Mouse (Mus musculus) ES-Bruce4 (cell line): ENCODE measurements around the gene Mchr1.

Source experiments
- CTCF ChIP-seq: IDR thresholded peaks from one replicate; pipeline ENCODE4 v1.8.1; 2011; ENCODE audit warnings: low read depth, low read length
- EP300 ChIP-seq: IDR thresholded peaks from 2 replicates; pipeline ENCODE4 v1.6.1; 2011; ENCODE audit warnings: low read depth, low read length; ENCODE audit not compliant: insufficient read depth
- POLR2A ChIP-seq: IDR thresholded peaks from one replicate; pipeline ENCODE4 v1.8.1; 2011; ENCODE audit warnings: low read length; ENCODE audit not compliant: insufficient read depth

DNA sequence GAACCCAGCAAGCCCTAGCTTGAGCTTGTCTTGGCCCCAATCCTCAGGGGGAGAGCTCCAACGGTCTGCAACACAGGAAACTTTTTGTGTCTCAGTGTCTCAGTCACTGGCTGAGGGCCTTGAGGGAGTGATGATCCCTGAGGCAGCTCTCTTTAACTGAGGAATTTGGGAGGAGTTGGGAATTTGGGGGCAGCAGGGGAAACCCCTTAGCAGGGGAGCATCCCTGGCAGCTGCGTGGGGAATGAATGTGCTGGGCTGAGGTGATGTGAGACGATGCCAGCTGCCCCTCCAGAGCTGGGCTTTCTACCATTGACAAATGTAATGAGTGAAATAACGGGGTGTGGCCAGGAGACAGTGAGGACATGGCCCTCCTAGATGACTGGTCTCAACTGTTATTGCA is 39.9 kb upstream of the Mchr1 start:
- TF ChIP-seq POLR2A (no peak), EP300 (no peak), CTCF (no peak)
